Comparison of ENCODE assay signal across 8 mouse cellular contexts in genomic region chr9:118926111-118926650, GRCm38 (mm10). TPM values are rescaled to one million over a fixed set of nuclear protein-coding genes. Genes with fewer than 3 reads are reported as not detected.
DNase-seq lines count a peak whose midpoint lies in the region; ATAC-seq and TF ChIP-seq lines count a peak whose summit lies in the region.

Gene Ctdspl, plus strand, starts transcription at chr9:118926453.

- ATAC-seq in embryonic facial prominence, embryonic 13.5 days (ENCODE audit: insufficient number of reproducible peaks, insufficient read depth, low FRiP score, low TSS enrichment, low read depth) = no peak; the same call in 1 of the 2 replicates
- peak; percentile 54 for ATAC-seq in heart, embryonic 12.5 days (ENCODE audit: insufficient number of reproducible peaks, low FRiP score)
- ATAC-seq in liver, embryonic 13.5 days (ENCODE audit: low read depth) = peak; percentile 68
- ATAC-seq in neural tube, embryonic 12.5 days (ENCODE audit: low FRiP score, low read depth) = peak; percentile 52

- H3K4me2 ChIP-seq in embryonic facial prominence, embryonic 13.5 days = peak within 1 kb of the TSS; percentile 96
- peak within 1 kb of the TSS; percentile 98 for H3K4me2 ChIP-seq in heart, embryonic 12.5 days
- H3K4me2 ChIP-seq in liver, embryonic 13.5 days = peak within 1 kb of the TSS; percentile 99
- H3K4me2 ChIP-seq in neural tube, embryonic 12.5 days (replicated peaks) = peak within 1 kb of the TSS; percentile 96

- WGBS in embryonic facial prominence, embryonic 13.5 days = under 1% methylated on average over 46 of the region's 73 CpGs
- WGBS in heart, embryonic 12.5 days = under 1% methylated on average over 43 of the region's 73 CpGs
- WGBS in liver, embryonic 13.5 days (ENCODE audit: insufficient replicate concordance) = under 1% methylated on average over 35 of the region's 73 CpGs
- under 1% methylated on average over 55 of the region's 73 CpGs for WGBS in neural tube, embryonic 12.5 days

- peaks cover 6% of the 10 kb centered on the region; the same call in 1 of the 2 replicates for H3K36me3 ChIP-seq in embryonic facial prominence, embryonic 13.5 days
- peaks cover 3% of the 10 kb centered on the region; the same call in 1 of the 2 replicates for H3K36me3 ChIP-seq in heart, embryonic 12.5 days
- H3K36me3 ChIP-seq in liver, embryonic 13.5 days = 0 out of 2 replicates have a peak, but pooled peaks cover 6% of the 10 kb centered on the region
- H3K36me3 ChIP-seq in neural tube, embryonic 12.5 days = no peaks in the 10 kb centered on the region
- H3K36me3 ChIP-seq in testis, adult 2 months (ENCODE audit: control insufficient read depth, insufficient read depth, low read length) = no peaks in the 10 kb centered on the region

- H3K4me3 ChIP-seq in embryonic facial prominence, embryonic 13.5 days = peak within 1 kb of the TSS; percentile 92
- H3K4me3 ChIP-seq in heart, embryonic 12.5 days = peak within 1 kb of the TSS; percentile 82
- peak within 1 kb of the TSS; percentile 78 for H3K4me3 ChIP-seq in liver, embryonic 13.5 days (replicated peaks)
- H3K4me3 ChIP-seq in neural tube, embryonic 12.5 days = peak within 1 kb of the TSS; percentile 75
- H3K4me3 ChIP-seq in testis, adult 2 months (ENCODE audit: control insufficient read depth, low read depth, low read length) = peak within 1 kb of the TSS; percentile 88

- no peak; the same call in 1 of the 2 replicates for TF ChIP-seq POLR2A in testis, adult 2 months (IDR thresholded peaks at IDR 0.05; ENCODE audit: control insufficient read depth, low read depth, low read length)

- H3K4me1 ChIP-seq in embryonic facial prominence, embryonic 13.5 days = peaks cover 42% of the 10 kb centered on the region
- H3K4me1 ChIP-seq in heart, embryonic 12.5 days (replicated peaks) = peaks cover 28% of the 10 kb centered on the region
- H3K4me1 ChIP-seq in liver, embryonic 13.5 days (replicated peaks) = peaks cover 52% of the 10 kb centered on the region
- H3K4me1 ChIP-seq in neural tube, embryonic 12.5 days = peaks cover 27% of the 10 kb centered on the region
- peaks cover 17% of the 10 kb centered on the region for H3K4me1 ChIP-seq in testis, adult 2 months (ENCODE audit: control insufficient read depth, insufficient read depth, low read length)

- no peak for TF ChIP-seq CTCF in testis, adult 2 months (IDR thresholded peaks at IDR 0.05; ENCODE audit: control insufficient read depth, insufficient read depth, insufficient replicate concordance, low read depth, low read length)

- H3K27ac ChIP-seq in embryonic facial prominence, embryonic 13.5 days = peak within 1 kb of the TSS; percentile 96
- peak within 1 kb of the TSS; percentile 84 for H3K27ac ChIP-seq in heart, embryonic 12.5 days (ENCODE audit: poor library complexity, severe bottlenecking)
- peak within 1 kb of the TSS; percentile 89 for H3K27ac ChIP-seq in liver, embryonic 13.5 days
- peak within 1 kb of the TSS; percentile 79 for H3K27ac ChIP-seq in neural tube, embryonic 12.5 days
- peak within 1 kb of the TSS; percentile 76 for H3K27ac ChIP-seq in testis, adult 2 months (ENCODE audit: control insufficient read depth, insufficient read depth, low read depth, low read length)

- no peaks in the 10 kb centered on the region for H3K27me3 ChIP-seq in embryonic facial prominence, embryonic 13.5 days
- H3K27me3 ChIP-seq in heart, embryonic 12.5 days (replicated peaks) = no peaks in the 10 kb centered on the region
- no peaks in the 10 kb centered on the region for H3K27me3 ChIP-seq in liver, embryonic 13.5 days
- no peaks in the 10 kb centered on the region; the same call in 1 of the 2 replicates for H3K27me3 ChIP-seq in neural tube, embryonic 12.5 days (replicated peaks)
- H3K27me3 ChIP-seq in testis, adult 2 months (ENCODE audit: control insufficient read depth, insufficient read depth, low read length) = no peaks in the 10 kb centered on the region

- DNase-seq in B cell, adult 2 months = peak; percentile 24 to 41
- DNase-seq in adrenal gland, adult 8-10 months = no peak
- peak; percentile 76 for DNase-seq in kidney, postnatal 10 days
- peak; percentile 62 for DNase-seq in liver, embryonic 13.5 days

- peak within 1 kb of the TSS; percentile 88 for H3K9ac ChIP-seq in embryonic facial prominence, embryonic 13.5 days
- H3K9ac ChIP-seq in heart, embryonic 12.5 days = peak within 1 kb of the TSS; percentile 89
- H3K9ac ChIP-seq in liver, embryonic 13.5 days = peak within 1 kb of the TSS; percentile 85
- peak within 1 kb of the TSS; percentile 84 for H3K9ac ChIP-seq in neural tube, embryonic 12.5 days

- no peaks in the 10 kb centered on the region for H3K9me3 ChIP-seq in embryonic facial prominence, embryonic 13.5 days
- H3K9me3 ChIP-seq in heart, embryonic 12.5 days (replicated peaks) = no peaks in the 10 kb centered on the region
- no peaks in the 10 kb centered on the region for H3K9me3 ChIP-seq in liver, embryonic 13.5 days (replicated peaks)
- no peaks in the 10 kb centered on the region for H3K9me3 ChIP-seq in neural tube, embryonic 12.5 days

RNA-seq across cellular contexts. Expression of gene Ctdspl, which starts in this region (rescaled TPM):
- total RNA-seq in adrenal gland, adult 8-10 months (2022) = 10 to 100 TPM; 22.0 to 35.1 (median 28.0) TPM
- polyA plus RNA-seq in embryonic facial prominence, embryonic 13.5 days (2015; fragmentation: Nextera tagmentation; extraction: Ambion mirVana) = 20.6 and 21.3 TPM in 2 replicates
- 7.8 and 9.7 TPM in 2 replicates for polyA plus RNA-seq in heart, embryonic 12.5 days (2016; fragmentation: Nextera tagmentation; extraction: Ambion mirVana)
- 2.7 and 3.0 TPM in 2 replicates for polyA plus RNA-seq in liver, embryonic 13.5 days (2015; fragmentation: Nextera tagmentation; extraction: Ambion mirVana)
- 6.8 and 7.3 TPM in 2 replicates for polyA plus RNA-seq in neural tube, embryonic 12.5 days (2016; fragmentation: Nextera tagmentation; extraction: Ambion mirVana)
- polyA plus RNA-seq in testis, adult 2 months (2012; rRNA removed) = 7.8 and 8.1 TPM in 2 replicates
